Mouse (Mus musculus): ENCODE measurements at regions not wholly inside any gene's neighbourhood (a gene's known extent, or its start where the extent isn't known, plus 50 kb on each side); places are given as distances from the start of the nearest gene placed in this dataset.

- WGBS: 29% methylated on average over 2 of the region's 2 CpGs
- H3K4me2 ChIP-seq (replicated peaks): no peak overlapping the region
- no peaks in the 10 kb centered on the region for H3K9me3 ChIP-seq
- no peaks in the 10 kb centered on the region for H3K36me3 ChIP-seq
- no peaks in the 10 kb centered on the region for H3K27me3 ChIP-seq
- H3K4me1 ChIP-seq: no peaks in the 10 kb centered on the region
- no peak overlapping the region for H3K27ac ChIP-seq (replicated peaks)
- no peak overlapping the region for H3K9ac ChIP-seq (replicated peaks)
- no peak overlapping the region for H3K4me3 ChIP-seq
- peak; percentile 83 for ATAC-seq (replicated peaks)
Observed at GRCm38 (mm10) chrX:128853441-128853840, 896.1 kb upstream of the Diaph2 start.
